Mouse (Mus musculus): ENCODE measurements around the gene Acta2. TPM values are rescaled to one million over a fixed set of nuclear protein-coding genes. Genes with fewer than 3 reads are reported as not detected.

The Acta2 gene
- polyA plus RNA-seq, 1 experiment from 2014 or later, result 1,820 TPM

DNA sequence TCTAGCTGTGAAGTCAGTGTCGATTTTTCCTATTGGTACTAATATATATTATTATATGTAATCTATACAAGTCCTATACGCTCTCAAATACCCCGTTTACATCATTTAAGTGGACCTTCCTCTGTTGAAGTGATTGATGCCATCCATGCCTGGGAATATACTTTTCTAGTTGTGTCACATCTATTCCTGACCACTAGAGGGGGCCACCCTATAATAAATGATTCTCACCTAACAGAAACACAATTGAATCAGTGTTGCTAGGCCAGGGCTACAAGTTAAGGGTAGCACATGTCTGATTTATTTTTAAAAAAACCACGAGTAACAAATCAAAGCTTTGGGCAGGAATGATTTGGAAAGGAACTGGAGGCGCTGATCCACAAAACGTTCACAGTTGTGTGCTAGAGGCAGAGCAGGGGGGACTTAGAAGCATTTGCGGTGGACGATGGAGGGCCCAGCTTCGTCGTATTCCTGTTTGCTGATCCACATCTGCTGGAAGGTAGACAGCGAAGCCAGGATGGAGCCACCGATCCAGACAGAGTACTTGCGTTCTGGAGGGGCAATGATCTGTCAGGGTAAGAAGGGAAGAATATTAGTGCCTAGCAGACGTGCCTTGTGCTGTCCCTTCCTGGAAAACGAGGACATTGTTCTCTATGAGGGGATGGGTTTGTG lies 14.0 kb downstream of the Acta2 start:
- 66% methylated on average over 15 of the region's 15 CpGs for WGBS
- no peak overlapping the region for H3K4me2 ChIP-seq
- no peaks in the 10 kb centered on the region for H3K27me3 ChIP-seq (replicated peaks)
- no peak for ATAC-seq (ENCODE audit: insufficient read depth, low FRiP score, low read depth)
- no peaks in the 10 kb centered on the region for H3K9me3 ChIP-seq
- H3K27ac ChIP-seq, result no peak overlapping the region
- H3K9ac ChIP-seq, result no peak overlapping the region
- H3K36me3 ChIP-seq, result 0 out of 2 replicates have a peak, but pooled peaks cover 4% of the 10 kb centered on the region
- H3K4me3 ChIP-seq (replicated peaks), result no peak overlapping the region
- H3K4me1 ChIP-seq, result no peaks in the 10 kb centered on the region

DNA sequence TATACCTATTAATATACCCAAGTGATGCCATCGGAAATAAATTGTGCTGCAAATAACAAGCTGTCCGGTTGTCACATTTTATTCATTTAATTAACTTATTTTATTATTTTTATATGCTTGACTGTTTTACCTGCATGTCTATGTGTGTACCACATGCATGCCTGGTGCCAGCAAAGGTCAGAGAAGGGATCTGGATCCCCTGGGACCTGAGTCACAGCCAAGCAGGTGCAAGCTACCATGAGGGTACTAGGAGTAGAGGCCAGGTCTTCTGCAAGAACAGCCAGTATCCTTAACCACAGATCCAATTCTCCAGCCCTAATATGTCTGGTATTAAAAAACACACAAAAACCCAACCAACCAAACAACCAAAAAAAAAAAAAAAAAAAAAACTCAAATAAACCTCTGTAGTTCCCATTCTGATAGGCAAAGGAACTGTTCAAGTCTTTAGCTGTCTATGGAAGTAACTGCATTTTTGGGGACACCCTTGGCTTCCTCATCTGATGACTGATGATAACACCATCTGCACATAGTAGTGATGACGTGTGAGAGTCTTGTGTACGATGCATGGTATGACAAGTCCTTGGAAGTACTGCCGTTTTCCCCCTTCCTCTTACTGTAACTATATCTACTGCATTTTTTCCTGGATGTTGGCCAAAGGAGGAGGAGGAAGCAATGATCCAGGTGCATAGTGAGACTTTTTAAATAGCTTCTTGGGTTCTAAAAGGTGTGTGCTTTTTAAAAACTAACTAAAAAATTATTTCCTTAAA lies 14.9 kb downstream of the Acta2 start:
- no peaks in the 10 kb centered on the region for H3K27me3 ChIP-seq (replicated peaks)
- ATAC-seq (ENCODE audit: insufficient read depth, low FRiP score, low read depth), result 0 out of 2 replicates have a peak, but pooled peaks have one; percentile 33
- H3K4me3 ChIP-seq (replicated peaks), result no peak overlapping the region
- H3K9me3 ChIP-seq, result no peaks in the 10 kb centered on the region
- no peaks in the 10 kb centered on the region for H3K4me1 ChIP-seq
- H3K36me3 ChIP-seq, result 0 out of 2 replicates have a peak, but pooled peaks cover 4% of the 10 kb centered on the region
- no peak overlapping the region for H3K4me2 ChIP-seq
- no peak overlapping the region for H3K27ac ChIP-seq
- WGBS, result 78% methylated on average over 5 of the region's 5 CpGs
- H3K9ac ChIP-seq, result no peak overlapping the region

DNA sequence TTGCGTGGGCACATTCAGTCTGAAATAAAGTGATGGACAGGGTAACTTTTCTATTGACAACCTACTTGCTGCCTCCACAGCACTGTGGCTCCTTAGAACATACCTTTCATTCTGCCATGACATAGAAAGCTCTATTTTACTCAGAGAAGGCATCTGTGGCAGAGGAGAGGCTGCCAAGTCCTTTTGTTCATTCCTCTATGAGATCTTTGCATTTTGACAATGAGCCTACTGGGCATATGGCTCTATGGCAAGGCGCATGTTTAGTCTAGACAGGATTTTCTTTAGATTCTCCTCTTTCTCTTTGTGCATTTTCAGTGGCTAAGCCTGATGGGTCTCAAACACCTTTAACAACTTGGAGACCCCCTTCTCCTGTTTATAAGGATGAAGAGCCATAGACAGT lies 17.6 kb downstream of the Acta2 start:
- 0 out of 2 replicates have a peak, but pooled peaks cover 4% of the 10 kb centered on the region for H3K36me3 ChIP-seq
- no peak overlapping the region for H3K4me3 ChIP-seq (replicated peaks)
- H3K9ac ChIP-seq, result no peak overlapping the region
- no peak overlapping the region for H3K27ac ChIP-seq
- no peak for ATAC-seq (ENCODE audit: insufficient read depth, low FRiP score, low read depth)
- 97% methylated on average over 2 of the region's 2 CpGs for WGBS
- H3K9me3 ChIP-seq, result no peaks in the 10 kb centered on the region
- H3K4me2 ChIP-seq, result no peak overlapping the region
- H3K4me1 ChIP-seq, result no peaks in the 10 kb centered on the region
- no peaks in the 10 kb centered on the region for H3K27me3 ChIP-seq (replicated peaks)

DNA sequence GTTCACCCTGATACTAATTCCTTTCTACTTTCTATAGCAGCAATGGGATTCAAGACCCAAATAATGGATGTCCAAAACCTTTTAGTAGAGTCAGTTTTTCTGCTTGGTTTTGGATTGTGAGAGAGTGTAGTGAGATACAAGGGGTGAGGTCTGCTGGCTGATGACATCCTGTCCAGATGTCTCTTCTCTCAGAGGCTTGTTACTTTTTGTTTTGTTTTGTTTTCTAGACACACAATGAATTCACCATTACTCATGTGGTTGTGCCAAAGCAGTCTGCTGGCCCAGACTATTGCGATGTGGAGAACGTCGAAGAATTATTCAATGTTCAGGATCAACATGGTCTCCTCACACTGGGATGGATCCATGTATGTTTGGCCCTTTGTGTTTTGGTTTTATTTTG lies 19.3 kb downstream of the Acta2 start:
- Histone ChIP-seq H3K4me3 (replicated peaks) (no peak overlapping the region), H3K9me3 (no peaks in the 10 kb centered on the region), H3K27ac (no peak overlapping the region), H3K36me3 (0 out of 2 replicates have a peak, but pooled peaks cover 4% of the 10 kb centered on the region), H3K9ac (no peak overlapping the region), H3K4me2 (no peak overlapping the region), H3K4me1 (no peaks in the 10 kb centered on the region), H3K27me3 (replicated peaks) (no peaks in the 10 kb centered on the region)
- 65% methylated on average over 3 of the region's 3 CpGs for WGBS
- no peak for ATAC-seq (ENCODE audit: insufficient read depth, low FRiP score, low read depth)

DNA sequence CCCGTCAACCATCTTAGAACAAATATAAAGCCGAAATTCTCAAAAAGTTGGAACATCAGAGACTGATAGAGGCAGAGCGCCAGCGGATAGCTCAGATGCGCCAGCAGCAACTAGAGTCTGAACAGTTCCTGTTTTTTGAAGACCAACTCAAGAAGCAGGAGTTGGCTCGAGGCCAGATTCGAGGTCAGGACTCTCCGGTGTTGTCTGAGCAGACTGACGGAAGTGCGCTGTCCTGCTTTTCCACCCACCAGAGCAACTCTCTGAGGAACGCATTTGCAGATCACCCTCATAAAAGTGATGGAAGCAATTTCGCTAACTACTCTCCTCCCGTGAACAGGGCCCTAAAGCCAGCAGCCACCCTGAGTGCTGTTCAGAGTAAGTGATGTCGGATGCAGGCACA lies 21.4 kb downstream of the Acta2 start:
- Histone ChIP-seq H3K4me3 (replicated peaks) (no peak overlapping the region), H3K27ac (no peak overlapping the region), H3K4me1 (no peaks in the 10 kb centered on the region), H3K9ac (no peak overlapping the region), H3K4me2 (no peak overlapping the region), H3K9me3 (no peaks in the 10 kb centered on the region), H3K27me3 (replicated peaks) (no peaks in the 10 kb centered on the region), H3K36me3 (0 out of 2 replicates have a peak, but pooled peaks cover 4% of the 10 kb centered on the region)
- no peak for ATAC-seq (ENCODE audit: insufficient read depth, low FRiP score, low read depth)
- 69% methylated on average over 14 of the region's 14 CpGs for WGBS

DNA sequence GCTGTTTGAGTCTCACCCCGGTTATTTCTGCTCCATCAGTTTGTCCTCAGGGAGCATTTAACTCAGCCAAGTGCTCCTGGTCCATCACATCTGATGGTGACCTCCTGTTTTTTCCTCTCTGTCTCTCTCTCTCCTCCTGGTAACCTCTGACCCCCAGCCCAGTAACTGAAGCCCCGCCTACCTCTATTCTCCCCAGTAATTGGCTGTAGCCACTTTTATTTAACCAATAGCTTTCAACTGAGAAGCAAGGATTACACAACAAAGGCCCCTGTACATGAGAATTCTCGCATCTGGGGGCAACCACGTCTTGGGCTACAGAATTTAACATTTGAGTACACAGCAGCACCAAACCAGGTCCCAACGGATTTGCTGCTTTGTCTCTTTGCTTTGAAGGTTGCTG lies 23.1 kb downstream of the Acta2 start:
- WGBS, result 60% methylated on average over 5 of the region's 5 CpGs
- Histone ChIP-seq H3K27me3 (replicated peaks) (no peaks in the 10 kb centered on the region), H3K4me1 (no peaks in the 10 kb centered on the region), H3K27ac (no peak overlapping the region), H3K36me3 (no peaks in the 10 kb centered on the region), H3K4me2 (no peak overlapping the region), H3K4me3 (replicated peaks) (no peak overlapping the region), H3K9me3 (no peaks in the 10 kb centered on the region), H3K9ac (no peak overlapping the region)
- no peak for ATAC-seq (ENCODE audit: insufficient read depth, low FRiP score, low read depth)

DNA sequence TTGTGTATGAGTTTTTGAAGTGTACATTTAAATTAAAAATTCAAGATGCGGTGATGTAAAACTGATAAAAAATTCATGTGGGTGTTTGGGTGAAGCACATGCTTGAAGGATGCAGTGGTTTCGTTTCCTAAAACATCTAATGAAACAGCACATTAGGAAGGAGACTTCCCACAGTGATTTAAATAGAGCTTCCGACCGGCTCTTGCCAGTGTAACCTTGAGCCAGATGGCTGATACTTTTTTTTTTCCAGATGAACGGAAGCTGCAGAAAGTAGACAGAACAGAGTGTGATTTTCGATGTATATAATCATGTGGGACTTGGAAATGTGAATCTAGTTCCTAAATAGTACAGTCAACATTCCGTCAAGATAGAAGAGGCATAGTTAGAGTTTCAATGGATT lies 23.8 kb downstream of the Acta2 start:
- no peaks in the 10 kb centered on the region for H3K27me3 ChIP-seq (replicated peaks)
- H3K4me1 ChIP-seq, result no peaks in the 10 kb centered on the region
- no peak overlapping the region for H3K4me3 ChIP-seq (replicated peaks)
- ATAC-seq (ENCODE audit: insufficient read depth, low FRiP score, low read depth), result no peak
- no peaks in the 10 kb centered on the region for H3K9me3 ChIP-seq
- no peak overlapping the region for H3K27ac ChIP-seq
- no peak overlapping the region for H3K9ac ChIP-seq
- WGBS, result 67% methylated on average over 7 of the region's 7 CpGs
- H3K36me3 ChIP-seq, result no peaks in the 10 kb centered on the region
- H3K4me2 ChIP-seq, result no peak overlapping the region

DNA sequence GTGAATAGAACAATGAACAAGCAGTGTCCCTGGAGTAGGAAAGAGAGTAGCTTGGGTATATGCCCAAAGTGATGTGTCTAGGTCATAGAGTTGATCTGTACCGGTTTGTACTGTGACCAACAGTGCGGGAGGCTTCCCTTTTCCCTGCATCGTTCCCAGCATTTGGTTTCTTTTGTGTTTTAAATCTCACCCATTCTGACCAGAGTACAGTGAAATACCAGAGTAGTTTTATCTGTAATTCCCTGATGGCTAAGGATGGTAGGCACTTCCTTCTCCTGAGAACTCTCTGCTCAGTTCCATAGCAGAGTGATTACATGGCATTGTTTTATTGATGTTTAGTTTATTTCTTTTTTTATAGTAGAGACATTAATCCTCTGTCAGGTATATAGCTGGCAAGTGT lies 32.6 kb downstream of the Acta2 start:
- WGBS, result 91% methylated on average over 3 of the region's 3 CpGs
- Histone ChIP-seq H3K4me3 (replicated peaks) (no peak overlapping the region), H3K9me3 (no peaks in the 10 kb centered on the region), H3K9ac (no peak overlapping the region), H3K4me2 (no peak overlapping the region), H3K27ac (no peak overlapping the region), H3K36me3 (no peaks in the 10 kb centered on the region), H3K4me1 (no peaks in the 10 kb centered on the region), H3K27me3 (replicated peaks) (no peaks in the 10 kb centered on the region)
- no peak for ATAC-seq (ENCODE audit: insufficient read depth, low FRiP score, low read depth)

DNA sequence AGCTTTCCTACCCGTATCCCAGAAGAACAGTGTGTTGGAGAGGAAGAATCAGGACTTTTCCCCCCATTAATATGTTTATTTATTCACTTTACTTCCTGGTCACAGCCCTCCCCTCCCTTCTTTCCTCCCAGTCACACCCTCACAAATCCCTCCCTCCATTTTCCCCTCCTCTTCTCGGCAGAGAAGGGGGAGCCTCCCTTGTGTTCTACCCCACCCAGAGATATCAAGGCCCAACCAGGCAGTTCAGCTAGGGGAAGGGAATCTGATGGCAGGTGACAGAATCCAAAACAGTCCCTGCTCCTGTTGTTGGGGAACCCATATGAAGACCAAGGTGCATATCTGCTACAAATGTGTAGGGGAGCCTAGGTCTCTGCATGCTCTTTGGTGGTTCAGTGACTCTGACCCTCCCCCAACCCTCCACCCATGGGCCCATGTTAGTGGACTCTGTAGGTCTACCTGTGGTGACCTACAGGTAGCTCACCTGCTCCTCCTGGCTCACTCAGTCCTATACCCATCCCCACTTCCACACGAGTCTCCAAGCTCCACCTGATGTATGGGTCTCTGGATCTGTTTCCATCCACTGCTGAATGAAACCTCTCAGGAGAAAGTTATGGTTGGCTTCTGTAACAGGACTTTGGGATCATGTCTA lies 34.5 kb downstream of the Acta2 start:
- Histone ChIP-seq H3K27me3 (replicated peaks) (no peaks in the 10 kb centered on the region), H3K36me3 (no peaks in the 10 kb centered on the region), H3K27ac (no peak overlapping the region), H3K9me3 (no peaks in the 10 kb centered on the region), H3K4me2 (no peak overlapping the region), H3K4me1 (no peaks in the 10 kb centered on the region), H3K9ac (no peak overlapping the region), H3K4me3 (replicated peaks) (no peak overlapping the region)
- no peak for ATAC-seq (ENCODE audit: insufficient read depth, low FRiP score, low read depth)
- 55% methylated on average over 3 of the region's 3 CpGs for WGBS

DNA sequence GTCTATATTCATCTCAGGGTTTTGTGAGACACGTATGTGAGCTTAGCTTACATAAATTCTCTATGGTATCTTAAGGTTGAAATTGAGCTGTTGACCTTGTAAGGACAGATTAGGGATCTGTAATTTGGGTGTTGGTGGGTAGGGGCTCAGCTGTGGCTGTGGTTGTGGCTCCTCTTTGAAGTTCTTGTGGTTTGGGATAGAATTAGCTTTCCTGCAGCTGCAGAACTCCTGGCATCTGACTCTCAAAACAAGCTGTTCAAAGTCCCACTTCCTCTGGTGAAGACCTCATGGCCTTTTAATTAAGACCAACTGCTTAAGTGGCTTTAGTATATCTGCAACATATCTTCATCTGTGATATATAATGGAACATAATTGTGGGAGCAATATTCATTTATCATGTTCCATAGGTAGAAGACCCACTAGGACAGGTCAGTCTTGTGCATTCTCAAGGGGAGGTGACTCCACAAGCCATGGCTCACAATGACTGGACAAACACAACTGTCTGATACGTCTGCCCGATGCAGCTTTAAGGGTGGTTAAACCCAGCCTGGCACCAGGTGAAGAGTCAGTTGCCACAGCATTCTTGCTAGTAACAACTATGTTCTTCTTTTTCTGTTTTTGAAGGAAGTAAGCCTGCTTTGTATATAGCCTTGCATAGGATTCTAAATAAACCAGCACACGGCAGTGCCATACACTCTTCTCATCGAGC lies 36.0 kb downstream of the Acta2 start:
- Histone ChIP-seq H3K9me3 (no peaks in the 10 kb centered on the region), H3K4me3 (replicated peaks) (no peak overlapping the region), H3K4me2 (no peak overlapping the region), H3K27ac (no peak overlapping the region), H3K9ac (no peak overlapping the region), H3K27me3 (replicated peaks) (no peaks in the 10 kb centered on the region), H3K4me1 (no peaks in the 10 kb centered on the region), H3K36me3 (no peaks in the 10 kb centered on the region)
- no peak for ATAC-seq (ENCODE audit: insufficient read depth, low FRiP score, low read depth)
- 86% methylated on average over 5 of the region's 5 CpGs for WGBS

DNA sequence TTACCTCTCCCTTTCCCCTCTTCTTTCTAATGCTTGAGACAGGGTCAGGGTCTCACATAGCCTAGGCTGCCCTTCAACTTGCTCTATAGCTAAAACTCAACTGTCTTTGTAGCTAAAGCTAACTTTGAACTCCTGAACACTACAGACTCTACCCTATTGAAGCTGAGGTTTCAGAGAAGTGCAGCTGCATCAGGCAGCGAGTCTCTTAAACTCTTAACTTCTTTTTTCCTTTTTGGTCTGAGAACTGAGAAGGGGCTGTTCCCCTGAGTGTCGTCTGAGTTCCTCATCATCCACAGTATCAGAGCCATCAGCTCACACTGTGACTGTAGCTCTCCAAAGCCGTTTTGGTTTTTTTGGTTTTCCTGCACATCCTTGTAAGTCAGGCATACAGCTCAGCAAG lies 37.6 kb downstream of the Acta2 start:
- Histone ChIP-seq H3K4me2 (no peak overlapping the region), H3K4me3 (replicated peaks) (no peak overlapping the region), H3K27ac (no peak overlapping the region), H3K4me1 (no peaks in the 10 kb centered on the region), H3K9ac (no peak overlapping the region), H3K27me3 (replicated peaks) (no peaks in the 10 kb centered on the region), H3K36me3 (no peaks in the 10 kb centered on the region), H3K9me3 (no peaks in the 10 kb centered on the region)
- WGBS, result 77% methylated on average over 3 of the region's 3 CpGs
- no peak for ATAC-seq (ENCODE audit: insufficient read depth, low FRiP score, low read depth)

DNA sequence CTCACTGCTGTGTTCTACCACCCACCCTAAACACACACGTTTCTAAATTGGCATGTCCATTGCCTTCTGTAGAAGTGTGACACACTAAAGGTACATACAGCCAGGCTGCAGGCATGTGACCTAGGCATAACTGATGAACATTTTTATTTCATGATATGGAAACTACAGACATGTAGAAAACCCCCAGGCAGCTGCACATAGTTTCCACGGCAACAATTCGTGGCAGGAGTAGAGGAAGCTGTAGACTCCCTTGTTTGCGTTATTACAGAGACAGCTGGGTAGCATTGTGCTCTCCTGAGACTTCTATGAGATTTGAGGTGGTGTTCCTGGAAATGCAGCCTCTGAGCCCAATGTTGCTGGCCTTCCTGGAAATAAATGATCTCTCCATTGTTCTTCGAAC lies 38.4 kb downstream of the Acta2 start:
- Histone ChIP-seq H3K4me2 (no peak overlapping the region), H3K27ac (no peak overlapping the region), H3K4me1 (no peaks in the 10 kb centered on the region), H3K9ac (no peak overlapping the region), H3K27me3 (replicated peaks) (no peaks in the 10 kb centered on the region), H3K4me3 (replicated peaks) (no peak overlapping the region), H3K9me3 (no peaks in the 10 kb centered on the region), H3K36me3 (no peaks in the 10 kb centered on the region)
- WGBS, result 59% methylated on average over 5 of the region's 5 CpGs
- ATAC-seq (ENCODE audit: insufficient read depth, low FRiP score, low read depth), result no peak
